Mouse (Mus musculus) left cerebral cortex, postnatal 36 days (tissue): ENCODE measurements at regions not wholly inside any gene's neighbourhood (a gene's known extent, or its start where the extent isn't known, plus 50 kb on each side); places are given as distances from the start of the nearest gene placed in this dataset.

Source experiments
- DNase-seq, 2 experiments: peaks; one replicate each; pipeline ENCODE4 v3.0.0; 2021 to 2022; ENCODE audit warnings: low spot score in 2 of 2, mixed read lengths in 1 of 2
- intact Hi-C: fragments of 180-260 bp; cut with DNase I; formaldehyde crosslinking; loops from one replicate; pipeline ENCODE4 v1.15.1; 2025

- DNase-seq: no peak
- intact Hi-C loops: no loop called here
These were observed 199.3 kb upstream of the Asb5 start for GRCm38 (mm10) chr8:54330106-54330505.

GRCm38 (mm10) chr8:54331883-54332282 is 197.5 kb upstream of the Asb5 start:
- intact Hi-C loops: no loop called here

GRCm38 (mm10) chr8:54351123-54351522 is 178.3 kb upstream of the Asb5 start:
- no peak for DNase-seq
- intact Hi-C loops: no loop called here

More at GRCm38 (mm10) chr8:54331883-54332282, 197.5 kb upstream of the Asb5 start:
- no peak for DNase-seq

- intact Hi-C loops: no loop called here
These were observed 167.7 kb upstream of the Asb5 start for GRCm38 (mm10) chr8:54361716-54362115.

GRCm38 (mm10) chr8:54370501-54370900 is 158.9 kb upstream of the Asb5 start:
- intact Hi-C loops: no loop called here

More at GRCm38 (mm10) chr8:54361716-54362115, 167.7 kb upstream of the Asb5 start:
- DNase-seq: no peak

GRCm38 (mm10) chr8:54371073-54371472 is 158.3 kb upstream of the Asb5 start:
- intact Hi-C loops: no loop called here

More at GRCm38 (mm10) chr8:54370501-54370900, 158.9 kb upstream of the Asb5 start:
- DNase-seq: no peak

GRCm38 (mm10) chr8:54372921-54373320 is 156.5 kb upstream of the Asb5 start:
- intact Hi-C loops: no loop called here
- DNase-seq: no peak

More at GRCm38 (mm10) chr8:54371073-54371472, 158.3 kb upstream of the Asb5 start:
- DNase-seq: no peak

- no peak for DNase-seq
- intact Hi-C loops: no loop called here
These were observed 153.8 kb upstream of the Asb5 start for GRCm38 (mm10) chr8:54375373-54376098.

- intact Hi-C loops: no loop called here
- DNase-seq: no peak
These were observed 149.2 kb upstream of the Asb5 start for GRCm38 (mm10) chr8:54380191-54380590.

- intact Hi-C loops: no loop called here
- no peak for DNase-seq
These were observed 136.5 kb upstream of the Asb5 start for GRCm38 (mm10) chr8:54392866-54393265.

GRCm38 (mm10) chr8:54393466-54394197 is 135.7 kb upstream of the Asb5 start:
- DNase-seq: no peak
- intact Hi-C loops: no loop called here

GRCm38 (mm10) chr8:54405723-54406122 is 123.7 kb upstream of the Asb5 start:
- intact Hi-C loops: no loop called here
- DNase-seq: no peak

- intact Hi-C loops: no loop called here
- DNase-seq: no peak
These were observed 115.1 kb upstream of the Asb5 start for GRCm38 (mm10) chr8:54414092-54414799.

GRCm38 (mm10) chr8:54416691-54417090 is 112.7 kb upstream of the Asb5 start:
- DNase-seq: peak in 1 of 2 experiments; percentile 17
- intact Hi-C loops: no loop called here

GRCm38 (mm10) chr8:54418035-54418434 is 111.3 kb upstream of the Asb5 start:
- DNase-seq: no peak
- intact Hi-C loops: no loop called here

GRCm38 (mm10) chr8:54420339-54421098 is 108.9 kb upstream of the Asb5 start:
- intact Hi-C loops: no loop called here
- no peak for DNase-seq

- intact Hi-C loops: no loop called here
- DNase-seq: no peak
These were observed 104.3 kb upstream of the Asb5 start for GRCm38 (mm10) chr8:54425039-54425438.

GRCm38 (mm10) chr8:54435694-54436093 is 93.7 kb upstream of the Asb5 start:
- DNase-seq: no peak
- intact Hi-C loops: no loop called here

GRCm38 (mm10) chr8:54441143-54441542 is 88.2 kb upstream of the Asb5 start:
- intact Hi-C loops: no loop called here
- no peak for DNase-seq

- DNase-seq: no peak
- intact Hi-C loops: no loop called here
These were observed 87.0 kb upstream of the Asb5 start for GRCm38 (mm10) chr8:54442395-54442794.
